Mouse (Mus musculus) limb, embryonic 11.5 days (tissue): ENCODE measurements around the gene Cadm1. TPM values are rescaled to one million over a fixed set of nuclear protein-coding genes. Genes with fewer than 3 reads are reported as not detected.

Source experiments
- ATAC-seq: fragments of 200-750 bp; cut with Nextera tagmentation; 2 replicates; pipeline ENCODE4 v1.8.0; 2017; ENCODE audit warnings: low read depth; ENCODE audit not compliant: insufficient number of reproducible peaks, low FRiP score, low TSS enrichment
- DNase-seq: peaks from one replicate; pipeline ENCODE4 v3.0.0-alpha.2; 2015; ENCODE audit warnings: low spot score
- H3K27ac ChIP-seq: fragments of 300-500 bp; sonication (generic); replicated peaks from 2 replicates; pipeline ENCODE4 v1.5.1; 2014; ENCODE audit warnings: low read depth, mild to moderate bottlenecking, low read length
- H3K27me3 ChIP-seq: fragments of 300-500 bp; sonication (generic); 2 replicates; pipeline ENCODE4 v1.6.1; 2014; ENCODE audit warnings: mild to moderate bottlenecking, low read length, mixed read lengths; ENCODE audit not compliant: control insufficient read depth, insufficient read depth
- H3K36me3 ChIP-seq: fragments of 300-500 bp; sonication (generic); 2 replicates; pipeline ENCODE4 v1.6.1; 2014; ENCODE audit warnings: mild to moderate bottlenecking, low read length, moderate library complexity, mixed read lengths; ENCODE audit not compliant: control insufficient read depth, insufficient read depth
- H3K4me1 ChIP-seq: fragments of 300-500 bp; sonication (generic); 2 replicates; pipeline ENCODE4 v1.6.1; 2014; ENCODE audit warnings: low read length, mixed read lengths; ENCODE audit not compliant: control insufficient read depth, insufficient read depth
- H3K4me2 ChIP-seq: fragments of 300-500 bp; sonication (generic); 2 replicates; pipeline ENCODE4 v1.6.1; 2014; ENCODE audit warnings: low read depth, mild to moderate bottlenecking, moderate library complexity; ENCODE audit not compliant: severe bottlenecking
- H3K4me3 ChIP-seq: fragments of 300-500 bp; sonication (generic); 2 replicates; pipeline ENCODE4 v1.5.1; 2014; ENCODE audit warnings: low read depth, low read length
- H3K9ac ChIP-seq: fragments of 300-500 bp; sonication (generic); 2 replicates; pipeline ENCODE4 v1.6.1; 2014; ENCODE audit warnings: mild to moderate bottlenecking, low read length
- H3K9me3 ChIP-seq: fragments of 300-500 bp; sonication (generic); 2 replicates; pipeline ENCODE4 v1.6.1; 2016; ENCODE audit warnings: low read length; ENCODE audit not compliant: control insufficient read depth
- WGBS: fragments of 180-500 bp; shearing (Covaris S2); extraction: QIAGEN DNeasy Blood & Tissue Kit; methylation state at CpG from one replicate; pipeline ENCODE4 v1.1.7; 2014; 5-methylcytosine and 5-hydroxymethylcytosine counted together
- polyA plus RNA-seq: library from polyadenylated mRNA; unstranded; fragments of >200 nt; fragmentation: Nextera tagmentation; extraction: Ambion mirVana; gene quantifications from 2 replicates; pipeline ENCODE4 v1.2.1, GENCODE M21; 2014

The Cadm1 gene
- polyA plus RNA-seq, 1 experiment from 2014 or later, result 57.3 TPM

- Histone ChIP-seq H3K4me2 (no peak overlapping the region), H3K27ac (no peak overlapping the region), H3K9me3 (no peaks in the 10 kb centered on the region), H3K9ac (no peak overlapping the region), H3K4me1 (peaks cover 13% of the 10 kb centered on the region; the same call in 1 of the 2 replicates), H3K4me3 (no peak overlapping the region), H3K27me3 (no peaks in the 10 kb centered on the region), H3K36me3 (no peaks in the 10 kb centered on the region)
- ATAC-seq (no peak), DNase-seq (no peak)
- WGBS, result 75% methylated on average over 4 of the region's 4 CpGs
Measured at GRCm38 (mm10) chr9:47829846-47830245, 299.9 kb downstream of the Cadm1 start.

GRCm38 (mm10) chr9:47831412-47831811 lies 301.4 kb downstream of the Cadm1 start:
- Histone ChIP-seq H3K4me3 (no peak overlapping the region), H3K9me3 (no peaks in the 10 kb centered on the region), H3K4me2 (no peak overlapping the region), H3K4me1 (0 out of 2 replicates have a peak, but pooled peaks cover 5% of the 10 kb centered on the region), H3K27me3 (no peaks in the 10 kb centered on the region), H3K27ac (no peak overlapping the region), H3K9ac (no peak overlapping the region), H3K36me3 (no peaks in the 10 kb centered on the region)
- no peak for DNase-seq
- 74% methylated on average over 4 of the region's 4 CpGs for WGBS
- ATAC-seq, result no peak

- H3K4me2 ChIP-seq, result no peak overlapping the region
- 4% methylated on average over 7 of the region's 8 CpGs for WGBS
- DNase-seq, result no peak
- no peak overlapping the region for H3K4me3 ChIP-seq
- no peak overlapping the region for H3K9ac ChIP-seq
- ATAC-seq, result no peak
- peaks cover 15% of the 10 kb centered on the region for H3K4me1 ChIP-seq
- H3K9me3 ChIP-seq, result no peaks in the 10 kb centered on the region
- no peaks in the 10 kb centered on the region for H3K36me3 ChIP-seq
- no peaks in the 10 kb centered on the region; the same call in 1 of the 2 replicates for H3K27me3 ChIP-seq
- H3K27ac ChIP-seq, result no peak overlapping the region
Measured at GRCm38 (mm10) chr9:47838170-47838569, 308.2 kb downstream of the Cadm1 start.

- DNase-seq (peak; percentile 40), ATAC-seq (0 out of 2 replicates have a peak, but pooled peaks have one; percentile 39)
- Histone ChIP-seq H3K9ac (no peak overlapping the region), H3K9me3 (no peaks in the 10 kb centered on the region), H3K4me1 (peaks cover 15% of the 10 kb centered on the region), H3K4me3 (no peak overlapping the region), H3K4me2 (no peak overlapping the region), H3K27me3 (no peaks in the 10 kb centered on the region; the same call in 1 of the 2 replicates), H3K36me3 (no peaks in the 10 kb centered on the region), H3K27ac (no peak overlapping the region)
- WGBS, result 11% methylated on average over 15 of the region's 15 CpGs
Measured at GRCm38 (mm10) chr9:47838890-47839691, 309.1 kb downstream of the Cadm1 start.

GRCm38 (mm10) chr9:47839692-47840025 lies 309.7 kb downstream of the Cadm1 start:
- ATAC-seq (no peak), DNase-seq (no peak)
- Histone ChIP-seq H3K27ac (no peak overlapping the region), H3K4me3 (no peak overlapping the region), H3K27me3 (no peaks in the 10 kb centered on the region; the same call in 1 of the 2 replicates), H3K9ac (no peak overlapping the region), H3K36me3 (no peaks in the 10 kb centered on the region), H3K4me1 (peaks cover 15% of the 10 kb centered on the region), H3K4me2 (no peak overlapping the region), H3K9me3 (no peaks in the 10 kb centered on the region)
- 63% methylated on average over 10 of the region's 10 CpGs for WGBS

- Histone ChIP-seq H3K9ac (no peak overlapping the region), H3K36me3 (no peaks in the 10 kb centered on the region), H3K9me3 (no peaks in the 10 kb centered on the region), H3K4me1 (peaks cover 29% of the 10 kb centered on the region), H3K27me3 (no peaks in the 10 kb centered on the region; the same call in 1 of the 2 replicates), H3K4me3 (no peak overlapping the region), H3K4me2 (no peak overlapping the region), H3K27ac (no peak overlapping the region)
- ATAC-seq (no peak), DNase-seq (no peak)
- 79% methylated on average over 6 of the region's 6 CpGs for WGBS
Measured at GRCm38 (mm10) chr9:47843328-47843727, 313.4 kb downstream of the Cadm1 start.

GRCm38 (mm10) chr9:47846275-47846674 lies 316.3 kb downstream of the Cadm1 start:
- no peaks in the 10 kb centered on the region for H3K27me3 ChIP-seq
- no peak overlapping the region for H3K9ac ChIP-seq
- no peaks in the 10 kb centered on the region for H3K9me3 ChIP-seq
- ATAC-seq (no peak), DNase-seq (no peak)
- WGBS, result 43% methylated on average over 10 of the region's 10 CpGs
- H3K4me3 ChIP-seq, result no peak overlapping the region
- H3K27ac ChIP-seq, result no peak overlapping the region
- H3K4me1 ChIP-seq, result peaks cover 17% of the 10 kb centered on the region
- H3K4me2 ChIP-seq, result no peak overlapping the region
- no peaks in the 10 kb centered on the region for H3K36me3 ChIP-seq

- 9% methylated on average over 6 of the region's 6 CpGs for WGBS
- Histone ChIP-seq H3K4me1 (peaks cover 17% of the 10 kb centered on the region), H3K9me3 (no peaks in the 10 kb centered on the region), H3K27me3 (no peaks in the 10 kb centered on the region), H3K4me3 (no peak overlapping the region), H3K9ac (no peak overlapping the region), H3K4me2 (no peak overlapping the region), H3K27ac (no peak overlapping the region), H3K36me3 (no peaks in the 10 kb centered on the region)
- DNase-seq (no peak), ATAC-seq (no peak)
Measured at GRCm38 (mm10) chr9:47846926-47847325, 317.0 kb downstream of the Cadm1 start.
